Mouse (Mus musculus) adrenal gland, postnatal 25 days (tissue): Measurements from ENCODE around the gene Cpm. TPM values are rescaled to one million over a fixed set of nuclear protein-coding genes. Genes with fewer than 3 reads are reported as not detected.

ENCODE experiments used
- DNase-seq: peaks from one replicate; pipeline ENCODE4 v3.0.0; 2021; ENCODE audit warnings: mixed read lengths
- total RNA-seq: library from RNA; stranded (reverse); gene quantifications from 2 replicates; pipeline ENCODE4 v1.2.3, GENCODE M21; 2021

Gene Cpm
- total RNA-seq, 1 experiment from 2014 or later: 27.0 TPM

GRCm38 (mm10) chr10:117676036-117676643 is 46.8 kb downstream of the Cpm start:
- DNase-seq: peak; percentile 23

DNA sequence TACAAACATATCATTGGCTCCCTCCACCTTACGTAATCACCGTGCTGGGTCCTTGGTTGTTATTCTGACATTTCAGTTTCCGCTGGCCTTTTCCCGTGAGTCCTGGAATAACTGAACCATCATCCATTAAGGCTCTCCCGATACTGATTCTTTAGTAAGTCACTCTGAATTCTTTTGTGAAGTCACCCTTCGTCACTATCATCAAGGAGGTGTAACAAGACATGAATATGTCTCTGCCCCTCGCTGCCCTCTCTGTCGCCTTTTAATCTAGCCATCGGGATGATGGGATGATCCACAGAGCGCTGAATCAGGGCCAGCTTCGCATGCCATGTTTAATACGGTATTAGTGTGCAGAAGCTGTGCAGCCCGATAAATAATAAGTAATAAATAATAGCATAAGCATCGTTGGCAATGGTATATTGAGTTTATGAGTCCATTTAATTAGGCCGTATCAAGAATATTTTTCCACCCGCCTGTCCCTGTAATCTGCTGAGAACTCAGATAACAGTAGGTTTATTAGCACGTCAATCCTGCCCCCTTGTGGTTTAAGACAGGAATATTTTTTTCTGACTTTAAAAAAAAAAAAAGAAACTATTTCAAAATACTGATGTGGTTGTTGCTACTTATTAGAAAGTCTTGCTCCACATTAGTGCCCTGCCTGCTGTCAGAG is 47.5 kb downstream of the Cpm start:
- no peak for DNase-seq

GRCm38 (mm10) chr10:117677494-117678236 is 48.4 kb downstream of the Cpm start:
- no peak for DNase-seq

- DNase-seq: no peak
These were observed 49.1 kb downstream of the Cpm start for GRCm38 (mm10) chr10:117678357-117678756.

- no peak for DNase-seq
These were observed 49.9 kb downstream of the Cpm start for GRCm38 (mm10) chr10:117679029-117679686.

GRCm38 (mm10) chr10:117679963-117680473 is 50.7 kb downstream of the Cpm start:
- no peak for DNase-seq

DNA sequence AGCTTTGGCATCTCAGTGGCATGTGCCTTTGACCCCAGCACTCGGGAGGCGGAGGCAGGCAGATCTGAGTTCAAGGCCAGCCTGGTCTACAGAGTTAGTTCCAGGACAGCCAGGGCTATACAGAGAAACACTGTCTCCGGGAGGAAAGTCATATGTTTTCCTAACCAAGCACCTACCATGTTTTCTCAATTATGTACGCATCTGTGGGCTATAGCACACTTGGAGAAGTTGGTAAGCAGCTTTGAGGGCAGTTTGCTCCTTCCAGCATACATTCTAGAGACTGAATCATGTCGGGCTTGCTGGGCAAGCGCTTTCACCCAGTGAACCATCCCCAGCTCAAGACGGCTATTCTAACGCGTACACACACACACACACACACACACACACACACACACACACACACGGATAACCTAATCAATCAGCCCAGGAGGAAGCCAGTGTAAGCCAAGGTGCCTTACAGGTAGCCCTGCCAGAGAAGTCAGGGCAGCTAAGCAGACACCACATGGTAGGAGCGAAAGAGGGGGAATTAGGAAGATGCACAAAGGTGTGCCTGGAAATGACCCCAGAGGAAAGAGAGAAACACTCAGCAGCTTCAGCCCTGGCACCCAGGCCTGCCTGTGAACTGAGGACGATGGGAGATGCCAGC is 51.7 kb downstream of the Cpm start:
- no peak for DNase-seq

- no peak for DNase-seq
These were observed 52.2 kb downstream of the Cpm start for GRCm38 (mm10) chr10:117681543-117681942.

DNA sequence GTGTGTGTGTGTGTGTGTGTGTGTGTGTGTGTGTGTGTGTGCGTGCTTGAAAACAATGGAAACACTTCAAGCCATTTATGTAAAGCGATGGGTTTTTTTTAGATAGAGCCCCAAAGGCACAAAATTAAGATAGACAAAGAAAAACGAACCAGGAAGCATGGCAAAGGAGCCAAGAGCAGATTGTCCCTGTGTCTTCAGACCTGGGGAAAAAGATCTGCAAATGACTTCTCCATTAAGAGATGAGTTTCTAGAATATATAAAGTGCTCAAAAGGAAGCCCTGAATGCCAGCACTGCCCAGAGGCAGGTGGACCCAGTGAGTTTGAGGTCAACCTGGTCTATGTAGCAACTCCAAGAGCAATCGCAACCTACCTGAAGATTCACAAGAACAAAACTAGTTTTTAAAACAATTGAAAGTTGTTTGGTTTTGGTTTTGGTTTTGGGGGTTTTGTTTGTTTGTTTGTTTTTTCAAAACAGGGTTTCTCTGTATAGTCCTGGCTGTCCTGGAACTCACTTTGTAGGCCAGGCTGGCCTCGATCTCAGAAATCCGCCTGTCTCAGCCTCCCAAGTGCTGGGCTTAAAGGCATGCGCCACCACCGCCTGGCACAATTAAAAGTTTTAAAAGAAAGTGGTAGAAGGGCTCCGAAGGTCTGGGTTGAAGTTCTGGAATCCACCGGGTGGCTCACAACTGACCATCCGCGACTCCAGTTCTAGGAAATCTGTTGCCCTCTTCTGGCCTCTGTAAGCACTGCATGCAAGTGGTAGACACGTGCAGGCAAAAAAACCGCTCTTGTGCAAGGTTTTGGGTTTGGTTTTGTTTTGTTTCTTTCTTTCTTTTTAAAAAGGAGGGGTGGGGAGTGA is 52.9 kb downstream of the Cpm start:
- peak; percentile 44 for DNase-seq

- DNase-seq: no peak
These were observed 53.8 kb downstream of the Cpm start for GRCm38 (mm10) chr10:117682858-117683733.

GRCm38 (mm10) chr10:117683734-117684037 is 54.4 kb downstream of the Cpm start:
- DNase-seq: no peak

DNA sequence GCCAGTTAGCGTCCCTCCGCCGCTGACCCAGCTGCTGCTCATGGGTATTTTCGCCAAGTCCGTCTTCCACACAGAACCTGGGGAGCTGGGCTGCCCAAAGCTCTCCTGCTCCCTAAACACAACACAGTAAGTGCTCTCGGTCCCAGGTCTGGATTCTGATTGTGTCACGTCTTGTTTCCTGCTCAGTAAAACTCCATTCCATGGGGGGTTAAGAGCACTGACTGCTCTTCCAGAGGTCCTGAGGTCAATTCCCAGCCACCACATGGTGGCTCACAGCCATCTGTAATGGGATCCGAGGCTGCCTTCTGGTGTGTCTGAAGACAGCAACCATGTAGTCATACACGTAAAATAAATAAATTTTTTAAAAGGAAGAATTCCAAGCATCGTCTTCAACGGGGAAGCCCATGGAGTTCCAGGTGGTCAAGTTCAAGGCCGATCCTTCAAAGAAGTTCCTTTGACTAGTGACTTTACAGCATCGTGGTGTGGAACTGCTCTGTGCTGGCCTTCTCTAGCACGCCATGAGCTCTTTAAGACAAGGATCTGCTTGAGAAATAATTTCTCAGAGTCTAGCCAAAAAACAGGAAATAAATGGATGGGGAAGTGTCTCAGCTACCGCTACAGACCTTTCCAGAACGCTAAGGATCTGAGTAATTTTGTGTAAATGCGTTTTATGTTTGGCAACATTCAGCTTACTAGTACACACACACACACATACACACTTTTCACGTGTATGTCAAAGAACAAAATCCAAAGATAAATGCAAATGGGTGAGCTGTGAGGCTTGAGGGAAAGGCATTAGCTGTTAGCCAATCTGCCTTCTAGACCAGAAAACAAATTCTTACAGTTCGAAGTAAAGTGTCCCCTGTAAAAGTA is 55.2 kb downstream of the Cpm start:
- DNase-seq: no peak

DNA sequence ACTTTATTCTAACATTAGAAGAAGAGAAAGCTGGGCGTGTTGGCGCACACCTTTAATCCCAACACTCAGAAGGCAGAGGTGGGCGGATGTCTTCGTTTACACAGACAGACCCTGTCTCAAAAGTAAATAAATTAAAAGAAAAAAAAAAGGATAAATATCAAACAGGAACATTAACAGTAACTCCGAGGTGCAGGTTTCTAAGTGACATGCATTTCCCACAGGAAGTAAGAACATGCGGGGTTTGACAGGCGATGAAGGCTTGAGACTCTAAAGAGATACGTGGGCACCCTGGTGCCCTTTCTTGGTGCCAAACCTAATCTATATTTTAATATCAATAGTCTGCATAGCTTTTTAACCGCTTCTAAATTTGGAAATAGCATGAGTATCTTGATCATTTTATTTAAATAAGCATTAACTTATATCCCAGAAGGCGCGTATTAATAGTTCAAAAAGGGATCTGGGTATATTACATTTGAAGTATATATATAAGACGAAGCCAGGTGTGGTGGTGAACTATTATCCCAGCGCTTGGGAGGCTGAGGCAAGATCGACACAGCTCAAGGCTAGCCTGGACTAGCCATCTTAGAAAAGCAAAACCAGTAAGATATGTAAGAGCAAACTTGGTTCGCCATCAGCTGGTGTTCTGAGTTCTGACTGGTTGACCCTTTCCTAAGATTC is 56.0 kb downstream of the Cpm start:
- DNase-seq: no peak

GRCm38 (mm10) chr10:117685849-117686591 is 56.7 kb downstream of the Cpm start:
- no peak for DNase-seq

DNA sequence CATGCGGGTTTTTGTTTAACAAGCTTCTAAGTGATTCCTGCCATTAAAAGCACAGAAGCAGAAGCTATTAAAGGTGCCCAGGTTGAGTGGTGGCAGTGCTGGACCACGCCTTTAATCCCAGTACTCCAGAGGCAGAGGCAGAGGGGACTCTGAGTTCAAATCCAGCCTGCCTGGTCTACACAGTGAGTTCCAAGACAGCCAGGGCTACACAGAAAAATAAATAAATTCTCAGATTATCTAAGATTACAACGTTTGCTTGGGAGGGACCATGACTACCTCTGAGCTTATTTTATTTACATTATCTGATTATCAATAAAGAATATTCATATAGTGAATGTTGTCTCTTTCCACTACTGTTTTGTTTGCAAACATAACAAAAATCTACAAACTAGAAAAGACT is 57.7 kb downstream of the Cpm start:
- DNase-seq: no peak

DNA sequence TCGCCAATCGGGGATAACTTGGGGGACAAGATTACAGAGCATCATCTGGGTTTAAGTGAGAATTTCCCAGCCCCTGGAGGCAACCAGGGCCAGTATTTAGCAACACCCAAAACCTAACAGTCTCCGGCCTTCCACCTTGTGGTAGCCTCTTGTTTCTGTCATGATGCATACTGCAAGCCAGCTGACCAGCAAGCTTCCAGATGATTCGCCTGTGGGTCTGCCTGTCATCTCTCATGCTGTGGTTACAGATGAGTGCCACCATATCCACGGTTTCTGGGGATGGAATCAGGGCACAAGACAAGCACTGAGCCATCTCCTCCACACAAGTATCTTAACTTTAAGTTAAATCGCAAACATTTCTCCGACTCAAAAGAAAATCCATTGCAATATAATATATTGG is 58.3 kb downstream of the Cpm start:
- no peak for DNase-seq

GRCm38 (mm10) chr10:117688204-117689151 is 59.2 kb downstream of the Cpm start:
- no peak for DNase-seq
